Mouse (Mus musculus): ENCODE measurements around the gene Gm6034.

Gm6034 gene

DNA sequence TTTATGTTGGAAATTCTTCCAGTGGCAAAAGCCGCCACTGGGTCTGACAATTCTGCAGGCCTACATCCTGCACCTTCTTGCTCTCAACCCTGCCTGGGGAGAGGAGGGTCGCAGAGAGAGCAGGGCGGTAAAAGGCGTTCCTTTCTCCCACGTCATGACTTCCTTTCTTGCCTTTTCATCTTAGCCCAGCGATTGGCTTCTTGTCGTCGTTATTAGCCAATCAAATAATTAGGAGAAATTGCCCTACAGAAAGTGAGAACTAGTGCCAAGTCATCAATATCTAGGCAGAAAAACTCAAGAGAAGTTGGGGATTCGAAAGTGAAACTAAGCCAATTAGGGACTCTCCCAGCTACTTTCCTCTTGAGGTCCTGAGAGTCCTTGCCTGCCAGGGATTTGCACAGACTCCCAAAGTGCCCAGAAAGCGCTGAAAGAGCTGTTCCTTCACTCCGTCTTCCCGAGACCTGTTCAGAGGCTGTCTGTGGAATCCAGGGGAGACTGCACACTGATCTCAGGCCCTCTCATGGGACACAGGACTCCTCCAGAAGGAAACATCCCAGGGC, at the start of gene Gm6034, which contains the start of gene H2-T22:
Gm6034 (plus strand) TSS at position 352 of the 560 bp plus-strand sequence.
H2-T22 (minus strand) TSS at position 138 of the 560 bp plus-strand sequence.
- DNase-seq (ENCODE audit: low spot score), result peak; percentile 63

GRCm38 (mm10) chr17:35993675-35994074, 49.1 kb upstream of the Gm6034 start:
- peak; percentile 72 for DNase-seq (ENCODE audit: low spot score)

GRCm38 (mm10) chr17:35994175-35994878, 48.4 kb upstream of the Gm6034 start:
- DNase-seq (ENCODE audit: low spot score), result peak; percentile 83

DNA sequence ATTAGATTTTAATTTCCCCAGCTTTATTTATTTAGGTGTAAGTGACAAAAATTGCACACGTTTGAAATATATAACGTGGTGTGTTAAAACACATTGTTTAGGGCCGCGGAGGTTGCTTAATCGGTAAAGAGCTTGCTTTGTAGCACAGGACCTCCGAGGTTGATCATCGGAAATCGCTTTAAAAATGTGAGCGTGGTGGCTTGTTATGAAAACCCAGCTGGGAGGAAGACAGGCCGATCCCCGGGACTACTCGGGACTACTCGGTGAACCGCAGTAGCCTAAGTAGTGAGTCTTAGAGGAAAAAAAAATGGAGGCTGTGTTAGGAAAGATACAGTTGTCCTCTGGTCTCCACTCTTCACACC, 47.9 kb upstream of the Gm6034 start:
- DNase-seq (ENCODE audit: low spot score), result no peak

- DNase-seq (ENCODE audit: low spot score), result peak; percentile 93
These were observed 45.8 kb upstream of the Gm6034 start for GRCm38 (mm10) chr17:35996949-35997348.

DNA sequence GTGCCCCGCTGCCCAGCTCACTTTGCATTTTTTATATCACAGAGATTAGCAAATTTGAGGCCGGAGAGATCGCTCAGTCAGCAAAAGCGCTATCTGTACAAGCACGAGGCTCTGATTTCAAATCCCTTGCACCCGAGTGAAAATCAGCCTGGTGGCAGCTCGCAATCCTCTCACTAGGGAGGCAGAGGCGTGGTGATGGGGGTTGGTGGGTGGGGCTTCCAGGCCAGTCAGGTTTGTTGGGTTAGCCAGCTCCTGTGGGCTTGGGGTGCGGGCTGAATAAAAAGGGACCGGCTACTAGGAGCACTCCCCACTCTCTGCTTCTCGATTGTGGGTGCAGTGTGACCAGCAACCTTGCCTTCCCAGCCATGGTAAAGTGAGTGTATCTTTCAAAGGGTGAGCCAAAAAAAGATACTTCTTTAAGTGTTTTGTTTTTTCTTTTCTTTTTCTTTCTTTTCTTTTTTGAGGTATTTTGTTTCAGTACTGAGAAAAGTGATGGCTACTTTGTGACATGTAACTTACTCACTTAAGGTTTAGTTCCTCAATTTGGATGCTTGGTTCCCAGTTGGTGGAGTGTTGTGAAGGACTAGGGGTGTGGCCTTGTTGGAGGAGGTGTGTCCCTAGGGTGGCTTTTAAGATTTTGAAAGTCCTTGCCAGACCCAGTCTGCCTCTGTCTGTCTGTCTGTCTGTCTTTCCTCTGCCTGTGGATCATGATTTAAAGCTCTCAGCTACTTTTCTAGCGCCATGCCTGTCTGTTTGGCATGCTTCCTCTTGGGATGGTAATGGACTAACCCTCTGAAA, 44.8 kb upstream of the Gm6034 start:
- DNase-seq (ENCODE audit: low spot score), result no peak

GRCm38 (mm10) chr17:35998545-35999305, 44.0 kb upstream of the Gm6034 start:
- no peak for DNase-seq (ENCODE audit: low spot score)

GRCm38 (mm10) chr17:35999356-35999755, 43.4 kb upstream of the Gm6034 start:
- DNase-seq (ENCODE audit: low spot score), result no peak

DNA sequence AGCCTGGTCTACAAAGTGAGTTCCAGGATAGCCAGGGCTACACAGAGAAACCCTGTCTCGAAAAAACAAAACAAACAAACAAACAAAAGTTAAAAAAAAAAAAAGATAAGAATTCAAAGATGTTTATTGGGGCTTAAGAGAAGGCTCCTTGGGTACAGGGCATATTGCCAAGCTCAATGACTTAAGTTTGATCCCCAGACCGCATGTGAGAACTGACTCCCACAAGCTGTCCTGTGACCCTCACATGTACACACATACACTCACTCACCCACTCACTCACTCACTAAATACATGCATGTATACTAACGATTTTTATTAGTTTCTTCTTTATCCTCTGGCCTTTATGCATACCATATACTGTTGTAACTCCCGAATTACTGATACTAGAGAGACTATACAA, 42.4 kb upstream of the Gm6034 start:
- DNase-seq (ENCODE audit: low spot score), result no peak

DNA sequence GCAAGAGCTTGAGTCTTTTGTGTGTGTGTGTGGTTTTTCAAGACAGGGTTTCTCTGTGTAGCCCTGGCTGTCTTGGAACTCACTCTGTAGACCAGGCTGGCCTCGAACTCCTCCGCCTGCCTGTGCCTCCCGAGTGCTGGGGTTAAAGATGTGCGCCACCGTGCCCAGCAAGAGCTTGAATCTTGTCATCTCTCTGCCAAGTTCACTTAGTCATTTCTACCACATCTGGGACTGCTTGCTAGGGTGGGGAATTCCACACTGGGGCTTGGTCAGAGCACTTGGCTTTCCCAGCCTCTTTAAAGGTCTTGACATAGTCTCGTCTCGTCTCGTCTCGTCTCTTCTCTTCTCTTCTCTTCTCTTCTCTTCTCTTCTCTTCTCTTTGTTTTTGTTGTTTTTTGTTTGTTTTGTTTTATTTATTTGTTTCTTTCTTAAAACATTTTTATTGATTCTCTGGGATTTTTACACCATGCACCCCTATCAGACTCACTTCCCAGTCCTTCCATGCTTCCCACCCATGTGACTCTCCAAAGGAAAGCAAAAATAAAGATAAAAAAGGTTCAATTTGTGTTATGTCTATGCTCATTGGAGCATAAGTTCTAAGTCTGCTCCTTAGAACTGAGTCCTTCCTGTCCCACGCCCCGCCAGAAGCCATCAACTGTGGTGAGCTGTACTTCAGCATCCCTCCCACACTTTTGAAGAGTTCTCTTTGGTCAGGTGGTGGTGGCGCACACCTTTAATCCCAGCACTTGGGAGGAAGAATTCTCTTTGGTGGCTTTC, 41.5 kb upstream of the Gm6034 start:
- DNase-seq (ENCODE audit: low spot score), result no peak

- no peak for DNase-seq (ENCODE audit: low spot score)
These were observed 40.8 kb upstream of the Gm6034 start for GRCm38 (mm10) chr17:36001966-36002365.

- no peak for DNase-seq (ENCODE audit: low spot score)
These were observed 39.4 kb upstream of the Gm6034 start for GRCm38 (mm10) chr17:36003331-36003730.

- DNase-seq (ENCODE audit: low spot score), result peak; percentile 53
These were observed 38.4 kb upstream of the Gm6034 start for GRCm38 (mm10) chr17:36004409-36004808.

DNA sequence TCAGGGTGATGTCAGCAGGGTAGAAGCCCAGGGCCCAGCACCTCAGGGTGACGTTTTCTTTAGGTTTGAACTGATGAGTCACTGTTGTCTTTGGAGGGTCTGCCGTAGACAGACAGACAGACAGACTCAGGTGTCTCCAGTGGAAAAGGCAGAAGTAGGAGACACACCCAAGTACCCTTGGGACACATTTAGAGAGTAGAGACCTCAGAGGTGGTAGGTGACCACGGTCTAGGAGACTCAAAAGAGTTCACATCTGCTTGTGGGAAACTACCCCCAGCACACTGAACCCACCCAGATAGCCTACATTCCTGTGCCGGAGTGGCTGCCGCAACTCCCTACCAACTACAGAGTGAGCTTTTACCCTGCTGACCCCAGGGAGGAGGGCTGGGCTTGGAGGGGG, 27.8 kb upstream of the Gm6034 start:
- no peak for DNase-seq (ENCODE audit: low spot score)

GRCm38 (mm10) chr17:36017046-36017445, 25.7 kb upstream of the Gm6034 start:
- DNase-seq (ENCODE audit: low spot score), result no peak

GRCm38 (mm10) chr17:36018979-36019378, 23.8 kb upstream of the Gm6034 start:
- DNase-seq (ENCODE audit: low spot score), result no peak

- no peak for DNase-seq (ENCODE audit: low spot score)
These were observed 23.2 kb upstream of the Gm6034 start for GRCm38 (mm10) chr17:36019519-36019918.

- DNase-seq (ENCODE audit: low spot score), result peak; percentile 79
These were observed 22.3 kb upstream of the Gm6034 start, which contains the start of gene H2-T24 for GRCm38 (mm10) chr17:36020191-36021073. Gene H2-T24 (minus strand): TSS chr17:36020560.

- no peak for DNase-seq (ENCODE audit: low spot score)
These were observed 21.5 kb upstream of the Gm6034 start for GRCm38 (mm10) chr17:36021309-36021708.

DNA sequence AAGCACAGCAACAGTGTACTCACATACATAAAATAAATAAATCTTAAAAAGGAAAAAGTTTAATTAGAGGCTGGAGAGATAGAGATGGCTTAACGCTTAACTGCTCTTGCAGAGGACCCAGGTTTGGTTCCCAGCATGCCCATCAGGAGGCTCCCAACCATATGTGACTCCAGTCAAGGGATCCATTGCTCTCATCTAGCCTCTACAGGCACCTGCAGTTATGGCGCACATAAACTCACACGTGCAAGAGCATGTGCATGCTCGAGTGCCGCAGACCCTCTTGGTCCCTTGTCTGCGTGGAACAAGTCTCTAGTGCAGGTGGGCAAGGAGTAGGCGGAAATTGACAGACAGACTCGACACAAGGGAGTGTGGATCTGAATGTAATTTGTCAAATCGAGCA, 20.7 kb upstream of the Gm6034 start:
- DNase-seq (ENCODE audit: low spot score), result no peak

Measured in yolk sac, embryonic 10.5 days (tissue).